Mouse (Mus musculus) heart, adult 2 months (tissue): ENCODE measurements around the gene Rnf123. TPM values are rescaled to one million over a fixed set of nuclear protein-coding genes. Genes with fewer than 3 reads are reported as not detected.
"Not testable (repeated sequence)": the region's sequence is repeated elsewhere in the genome, so short reads cannot be mapped to it uniquely, and the experiment has no call there.

ENCODE experiments used
- DNase-seq, 2 experiments: peaks; one replicate each; pipeline ENCODE4 v3.0.0; 2021
- H3K27ac ChIP-seq: fragments of 200-600 bp; 2 replicates; pipeline ENCODE4 v1.8.1; 2022
- H3K27me3 ChIP-seq: fragments of 200-500 bp; 2 replicates; pipeline ENCODE4 v1.6.1; 2012; ENCODE audit warnings: mild to moderate bottlenecking, low read length, inconsistent platforms, mixed read lengths; ENCODE audit not compliant: control insufficient read depth, insufficient read depth
- H3K36me3 ChIP-seq: fragments of 200-500 bp; 2 replicates; pipeline ENCODE4 v1.6.1; 2012; ENCODE audit warnings: low read length, inconsistent platforms; ENCODE audit not compliant: control insufficient read depth, insufficient read depth
- H3K4me1 ChIP-seq: fragments of 200-500 bp; 2 replicates; pipeline ENCODE4 v1.6.1; 2011; ENCODE audit warnings: low read length; ENCODE audit not compliant: control insufficient read depth, insufficient read depth
- H3K4me3 ChIP-seq: fragments of 200-600 bp; 2 replicates; pipeline ENCODE4 v1.8.1; 2022
- H3K79me2 ChIP-seq: fragments of 200-500 bp; replicated peaks from 2 replicates; pipeline ENCODE4 v1.6.1; 2012; ENCODE audit warnings: mild to moderate bottlenecking, inconsistent platforms, low read length, moderate library complexity, mixed read lengths; ENCODE audit not compliant: control insufficient read depth, insufficient read depth
- H3K9ac ChIP-seq: fragments of 200-500 bp; 2 replicates; pipeline ENCODE4 v1.6.1; 2012; ENCODE audit warnings: low read depth, mild to moderate bottlenecking, control low read depth, inconsistent platforms, low read length, mixed read lengths
- CTCF ChIP-seq: fragments of 200-600 bp; IDR thresholded peaks from 2 replicates; pipeline ENCODE4 v1.8.1; 2022; ENCODE audit warnings: antibody characterized with exemption, mild to moderate bottlenecking, moderate library complexity
- EP300 ChIP-seq: fragments of 200-500 bp; IDR thresholded peaks from 2 replicates; pipeline ENCODE4 v1.6.1; 2011; ENCODE audit warnings: low read depth, low read length, control low read depth; ENCODE audit not compliant: insufficient read depth
- POLR2A ChIP-seq: fragments of 200-500 bp; IDR thresholded peaks from 2 replicates; pipeline ENCODE4 v1.6.1; 2011; ENCODE audit warnings: mild to moderate bottlenecking, low read depth, low read length, control low read depth; ENCODE audit not compliant: insufficient read depth
- WGBS: fragments of 180-500 bp; shearing (Covaris S2); methylation state at CpG from one replicate; pipeline ENCODE4 v1.1.7; 2018; 5-methylcytosine and 5-hydroxymethylcytosine counted together
- intact Hi-C: fragments of 180-260 bp; cut with DNase I; formaldehyde crosslinking; loops from one replicate; pipeline ENCODE4 v1.15.1; 2025
- polyA plus RNA-seq: library from polyadenylated mRNA; depleted of rRNA; stranded (reverse); fragments of >200 nt; gene quantifications from 2 replicates; pipeline ENCODE4 v1.2.3, GENCODE M21; 2012
- total RNA-seq, 2 experiments: library from RNA; stranded (reverse); gene quantifications; 2 replicates each; pipeline ENCODE4 v1.2.3; 2021

Gene Rnf123
- total and polyA plus RNA-seq, 3 experiments = 79.3 to 114 (median 86.7) TPM

DNA sequence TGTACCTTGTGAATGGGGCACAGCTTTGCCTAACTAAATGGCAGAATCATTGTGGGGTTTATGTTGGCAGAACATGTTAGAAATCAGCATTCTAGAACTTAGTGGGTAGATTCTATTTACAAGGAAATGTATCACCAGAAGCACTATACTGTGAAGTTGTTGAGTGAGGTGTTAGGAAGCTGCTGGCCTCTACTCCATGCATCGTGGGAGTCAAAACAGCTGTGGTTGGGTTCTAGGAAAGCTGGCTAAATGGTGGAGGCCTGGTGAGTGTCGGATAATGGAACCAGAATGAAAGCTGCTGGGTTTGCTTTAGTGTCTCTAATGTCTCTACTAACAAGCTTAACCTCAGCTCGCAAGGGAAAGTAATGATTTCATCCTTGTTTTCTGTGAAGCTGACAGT, 66.0 kb downstream of the Rnf123 start:
- H3K36me3 ChIP-seq = peaks cover 34% of the 10 kb centered on the region

DNA sequence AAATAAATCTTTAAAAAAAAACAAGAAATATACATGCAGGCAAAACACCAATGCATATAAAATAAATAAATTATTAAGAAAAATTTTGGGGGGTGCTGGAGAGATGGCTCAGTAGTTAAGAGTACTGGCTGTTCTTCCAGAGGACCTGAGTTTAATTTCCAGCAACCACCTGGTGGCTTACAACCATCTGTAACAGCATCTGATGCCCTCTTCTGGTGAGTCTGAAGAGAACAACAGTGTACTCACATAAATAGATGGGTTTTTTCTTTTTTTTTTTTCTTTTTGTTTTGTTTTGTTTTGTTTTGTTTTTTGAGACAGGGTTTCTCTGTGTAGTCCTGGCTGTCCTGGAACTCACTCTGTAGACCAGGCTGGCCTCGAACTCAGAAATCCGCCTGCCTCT, 69.6 kb downstream of the Rnf123 start:
- DNase-seq, H3K4me3 ChIP-seq, H3K27ac ChIP-seq, H3K79me2 ChIP-seq, H3K27me3 ChIP-seq, H3K9ac ChIP-seq, intact Hi-C loops: not testable (repeated sequence)
- WGBS = 92% methylated on average over 2 of the region's 2 CpGs
- peaks cover 15% of the 10 kb centered on the region for H3K4me1 ChIP-seq
- peaks cover 29% of the 10 kb centered on the region for H3K36me3 ChIP-seq
- peak; percentile 32 for TF ChIP-seq CTCF

More for the DNA sequence above, 66.0 kb downstream of the Rnf123 start:
- Histone ChIP-seq H3K4me3 (no peak overlapping the region), H3K9ac (no peak overlapping the region), H3K27ac (no peak overlapping the region), H3K79me2 (peaks cover 4% of the 10 kb centered on the region), H3K4me1 (peaks cover 9% of the 10 kb centered on the region), H3K27me3 (no peaks in the 10 kb centered on the region)
- no peak for DNase-seq
- intact Hi-C loops = no loop called here
- TF ChIP-seq EP300 (no peak), POLR2A (no peak), CTCF (no peak)
- WGBS = 74% methylated on average over 3 of the region's 3 CpGs

DNA sequence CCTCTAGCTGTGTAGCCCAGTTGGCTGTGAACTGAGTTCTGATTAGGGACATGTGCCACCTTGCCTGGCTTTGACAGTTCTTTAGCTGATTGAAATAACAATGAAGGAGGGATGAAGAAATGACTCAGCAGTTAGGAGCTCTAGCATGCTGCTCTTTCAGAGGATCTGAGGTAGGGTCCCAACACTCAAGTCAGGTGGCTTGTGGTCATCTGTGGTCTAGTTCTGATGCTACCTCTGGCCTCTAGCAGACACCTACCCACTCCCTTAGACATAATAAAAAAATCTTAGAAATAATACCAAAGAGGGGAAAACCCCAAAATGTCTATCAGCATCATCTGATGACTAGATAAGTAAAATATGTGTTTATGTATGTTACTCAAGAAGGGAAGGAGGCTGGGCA, 72.8 kb downstream of the Rnf123 start:
- no peak overlapping the region for H3K27ac ChIP-seq

DNA sequence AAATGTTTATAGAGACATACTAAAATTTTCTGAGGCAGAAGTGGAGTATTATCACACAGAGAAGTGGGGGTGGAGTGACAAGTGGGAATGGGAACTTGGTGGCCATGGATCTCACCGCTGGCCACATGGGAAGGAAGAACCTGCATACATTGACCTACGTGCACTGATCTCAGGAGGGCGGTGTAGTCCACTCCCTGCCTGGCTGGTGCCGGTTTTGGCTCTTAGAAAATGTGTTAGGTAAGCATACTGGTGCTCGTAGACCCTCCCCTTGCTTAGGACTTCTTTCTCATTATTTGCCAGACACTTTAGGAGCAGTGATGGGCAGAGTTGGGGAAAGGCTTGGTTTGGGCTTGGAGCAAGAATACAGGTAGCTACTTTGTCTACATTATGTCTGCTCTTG, 75.1 kb downstream of the Rnf123 start:
- TF ChIP-seq CTCF (no peak), EP300 (no peak), POLR2A (no peak)
- Histone ChIP-seq H3K4me3 (no peak overlapping the region), H3K79me2 (peaks cover 20% of the 10 kb centered on the region), H3K36me3 (peaks cover 26% of the 10 kb centered on the region), H3K27ac (no peak overlapping the region), H3K27me3 (no peaks in the 10 kb centered on the region), H3K9ac (no peak overlapping the region), H3K4me1 (peaks cover 21% of the 10 kb centered on the region)
- DNase-seq = no peak
- WGBS = 80% methylated on average over 5 of the region's 5 CpGs
- intact Hi-C loops = no loop called here

More for the DNA sequence above, 72.8 kb downstream of the Rnf123 start:
- no peak for DNase-seq
- TF ChIP-seq EP300 (no peak), POLR2A (no peak), CTCF (no peak)
- intact Hi-C loops = no loop called here
- H3K79me2 ChIP-seq = peaks cover 17% of the 10 kb centered on the region
- no peak overlapping the region for H3K9ac ChIP-seq
- H3K36me3 ChIP-seq = peaks cover 23% of the 10 kb centered on the region
- peaks cover 17% of the 10 kb centered on the region for H3K4me1 ChIP-seq
- no peak overlapping the region for H3K4me3 ChIP-seq
- no peaks in the 10 kb centered on the region for H3K27me3 ChIP-seq

DNA sequence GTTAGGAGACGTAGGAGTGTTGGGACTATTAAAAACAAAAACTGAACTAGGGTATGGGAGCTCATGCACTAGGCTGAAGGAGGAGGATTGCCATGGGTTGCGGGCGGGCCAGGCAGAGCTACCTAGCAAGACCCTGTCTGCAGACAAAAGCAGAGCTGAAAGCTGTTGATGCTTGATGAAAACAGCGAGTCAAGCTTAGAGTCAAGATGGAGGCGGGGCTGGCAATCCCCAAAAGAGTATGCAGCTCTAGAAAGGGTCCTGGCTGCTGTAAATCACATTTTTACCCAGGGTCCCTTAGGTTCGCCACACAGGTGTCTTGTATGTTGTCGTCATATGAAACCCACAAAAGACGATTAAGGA, 79.6 kb downstream of the Rnf123 start:
- DNase-seq = peak in 1 of 2 experiments; percentile 40

DNA sequence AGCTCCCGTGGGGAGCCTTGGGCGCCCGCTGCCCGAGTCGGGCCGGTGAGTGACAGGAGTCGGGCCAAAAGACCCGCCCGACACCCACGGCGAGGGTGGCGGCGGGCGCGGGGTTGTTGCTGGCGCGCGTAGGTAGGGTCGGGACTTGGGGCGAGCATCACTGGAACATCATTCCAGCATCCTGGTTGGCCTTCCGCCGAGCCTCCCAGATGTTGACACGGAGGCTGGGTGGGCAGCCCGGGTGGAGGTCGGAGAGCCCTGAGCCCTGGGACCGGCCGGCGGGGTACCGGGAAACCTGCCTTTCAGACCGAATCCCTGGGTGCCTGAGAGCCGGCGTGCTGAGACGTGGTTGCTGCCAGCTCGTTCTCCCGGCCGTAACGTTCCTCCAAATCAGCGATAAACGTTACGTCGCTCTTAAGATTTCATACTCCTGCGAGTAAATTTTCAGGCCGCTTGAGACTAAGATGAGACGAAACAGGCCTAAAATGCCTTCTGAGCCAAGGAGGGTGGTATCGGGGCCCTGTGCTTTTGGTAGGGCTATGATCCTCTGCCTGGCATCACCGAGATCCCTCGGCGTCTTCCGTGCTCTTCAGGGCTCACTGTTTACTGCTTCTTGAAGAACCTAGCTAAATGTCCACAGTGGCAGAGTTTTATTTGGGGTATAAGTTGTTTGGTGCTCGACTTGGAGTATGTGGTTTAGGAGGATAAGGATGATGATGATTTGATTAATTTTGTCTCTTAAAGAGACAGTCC, 80.2 kb downstream of the Rnf123 start:
- no peak for TF ChIP-seq EP300
- TF ChIP-seq POLR2A = 0 out of 2 replicates have a peak, but pooled peaks have one; percentile 20
- under 1% methylated on average over 50 of the region's 50 CpGs for WGBS
- DNase-seq = no peak
- H3K9ac ChIP-seq = peak overlapping the region; percentile 94
- H3K27me3 ChIP-seq = no peaks in the 10 kb centered on the region
- H3K79me2 ChIP-seq = peaks cover 12% of the 10 kb centered on the region
- peak overlapping the region; percentile 83 for H3K4me3 ChIP-seq
- H3K4me1 ChIP-seq = peaks cover 7% of the 10 kb centered on the region
- intact Hi-C loops = loop anchor here (5.0 kb wide), 1 partner anchor 41 kb away; no protein-coding TSS in a partner anchor
- H3K27ac ChIP-seq = peak overlapping the region; percentile 100
- H3K36me3 ChIP-seq = peaks cover 12% of the 10 kb centered on the region

More for the DNA sequence above, 79.6 kb downstream of the Rnf123 start:
- TF ChIP-seq CTCF (no peak), POLR2A (no peak), EP300 (no peak)
- Histone ChIP-seq H3K4me3 (peak overlapping the region; percentile 83), H3K79me2 (peaks cover 17% of the 10 kb centered on the region), H3K27me3 (no peaks in the 10 kb centered on the region), H3K27ac (peak overlapping the region; percentile 100), H3K36me3 (peaks cover 17% of the 10 kb centered on the region), H3K9ac (peak overlapping the region; percentile 94), H3K4me1 (peaks cover 11% of the 10 kb centered on the region)
- intact Hi-C loops = loop anchor here (5.0 kb wide), 1 partner anchor 41 kb away; no protein-coding TSS in a partner anchor
- WGBS = 8% methylated on average over 8 of the region's 8 CpGs
